Comparison of ENCODE assay signal across 19 mouse cellular contexts in genomic region chr11:78372610-78373009, GRCm38 (mm10). TPM values are rescaled to one million over a fixed set of nuclear protein-coding genes. Genes with fewer than 3 reads are reported as not detected.
DNase-seq lines count a peak whose midpoint lies in the region; ATAC-seq and TF ChIP-seq lines count a peak whose summit lies in the region.
"Had no signal": no experiment of that assay in that cellular context is flagged by ENCODE, and none has a peak within 500 bp of the region (broad histone marks: within the 10 kb centered on the region; RNA-seq: fewer than 3 reads in every experiment).

No protein-coding gene starts in this region.

- no peak overlapping the region for H3K4me3 ChIP-seq in gastrocnemius, adult 2 months
- H3K4me3 ChIP-seq in liver, adult 2 months (ENCODE audit: insufficient read depth, low read depth, low read length): no peak overlapping the region
- no peak overlapping the region for H3K4me3 ChIP-seq in liver, embryonic 11.5 days (ENCODE audit: low read depth, low read length)
- no peak overlapping the region for H3K4me3 ChIP-seq in limb, embryonic 10.5 days
- H3K4me3 ChIP-seq: intestine, embryonic 15.5 days; left cerebral cortex, adult 2 months; myocyte; stomach, embryonic 15.5 days had no signal

- no peak for ATAC-seq in liver, embryonic 11.5 days (replicated peaks; ENCODE audit: low FRiP score)
- ATAC-seq: forebrain, embryonic 14.5 days; intestine, embryonic 15.5 days had no signal

- H3K27ac ChIP-seq in gastrocnemius, adult 2 months: no peak overlapping the region
- no peak overlapping the region for H3K27ac ChIP-seq in liver, adult 2 months (replicated peaks; ENCODE audit: insufficient read depth, low read depth, low read length)
- H3K27ac ChIP-seq in liver, embryonic 11.5 days (ENCODE audit: low read depth, low read length): no peak overlapping the region
- peak overlapping the region; percentile 26; the same call in 1 of the 2 replicates for H3K27ac ChIP-seq in limb, embryonic 10.5 days
- H3K27ac ChIP-seq: intestine, embryonic 15.5 days; left cerebral cortex, adult 2 months; liver, embryonic 14.5 days; stomach, embryonic 15.5 days had no signal

- no peak for TF ChIP-seq CTCF in gastrocnemius, adult 2 months (IDR thresholded peaks at IDR 0.05)
- no peak for TF ChIP-seq CTCF in liver, adult 2 months (IDR thresholded peaks at IDR 0.05; ENCODE audit: low read depth, low read length)

- no peaks in the 10 kb centered on the region for H3K27me3 ChIP-seq in liver, adult 2 months (ENCODE audit: control insufficient read depth, insufficient read depth, low read length)
- no peaks in the 10 kb centered on the region for H3K27me3 ChIP-seq in liver, embryonic 11.5 days (replicated peaks; ENCODE audit: control insufficient read depth, insufficient read depth, low read length)
- no peaks in the 10 kb centered on the region for H3K27me3 ChIP-seq in limb, embryonic 10.5 days (ENCODE audit: low read depth, poor library complexity, severe bottlenecking)
- H3K27me3 ChIP-seq: intestine, embryonic 15.5 days; stomach, embryonic 15.5 days had no signal

- no peaks in the 10 kb centered on the region for H3K9me3 ChIP-seq in liver, embryonic 11.5 days (ENCODE audit: control insufficient read depth, low read length)
- no peaks in the 10 kb centered on the region for H3K9me3 ChIP-seq in limb, embryonic 10.5 days (replicated peaks)
- H3K9me3 ChIP-seq: G1E; intestine, embryonic 15.5 days; stomach, embryonic 15.5 days had no signal

- H3K79me2 ChIP-seq in liver, adult 2 months (ENCODE audit: control insufficient read depth, insufficient read depth, low read length): no peaks in the 10 kb centered on the region

- no peaks in the 10 kb centered on the region for H3K36me3 ChIP-seq in liver, adult 2 months (ENCODE audit: control insufficient read depth, insufficient read depth, low read length)
- no peaks in the 10 kb centered on the region for H3K36me3 ChIP-seq in liver, embryonic 11.5 days (ENCODE audit: control insufficient read depth, insufficient read depth, low read length)
- H3K36me3 ChIP-seq in limb, embryonic 10.5 days: no peaks in the 10 kb centered on the region
- H3K36me3 ChIP-seq: G1E; intestine, embryonic 15.5 days; stomach, embryonic 15.5 days had no signal

- 0 out of 2 replicates have a peak, but pooled peaks cover 3% of the 10 kb centered on the region for H3K4me1 ChIP-seq in liver, adult 2 months (ENCODE audit: control insufficient read depth, insufficient read depth, low read length)
- peaks cover 2% of the 10 kb centered on the region; the same call in 1 of the 2 replicates for H3K4me1 ChIP-seq in liver, embryonic 11.5 days (replicated peaks; ENCODE audit: control insufficient read depth, insufficient read depth, low read length)
- peaks cover 43% of the 10 kb centered on the region for H3K4me1 ChIP-seq in limb, embryonic 10.5 days

- H3K4me2 ChIP-seq in liver, embryonic 11.5 days: no peak overlapping the region
- H3K4me2 ChIP-seq: heart, embryonic 11.5 days; intestine, embryonic 15.5 days; stomach, embryonic 15.5 days had no signal

- DNase-seq in gastrocnemius, adult 2 months: peak; percentile 57
- no peak for DNase-seq in gastrocnemius, adult 18-20 months (ENCODE audit: low spot score)
- peak; percentile 66 for DNase-seq in liver, adult 2 months (ENCODE audit: extremely low read depth, low read depth, low spot score)
- no peak for DNase-seq in liver, embryonic 11.5 days (ENCODE audit: low spot score)
- peak; percentile 82 for DNase-seq in adrenal gland, postnatal 25 days
- DNase-seq in limb, embryonic 10.5 days (ENCODE audit: low spot score): no peak
- DNase-seq in urinary bladder, adult 18-20 months (ENCODE audit: low spot score in 2 of 2): no peak
- no peak for DNase-seq in frontal cortex, postnatal 10 days (ENCODE audit: low spot score in 2 of 2)
- DNase-seq: cerebellum, adult 2 months had no signal

- 22% methylated on average over 7 of the region's 7 CpGs for WGBS in liver, adult 2 months
- 62% methylated on average over 7 of the region's 7 CpGs for WGBS in liver, embryonic 11.5 days
- WGBS in limb, embryonic 10.5 days: 68% methylated on average over 7 of the region's 7 CpGs

- TF ChIP-seq POLR2A in liver, adult 2 months (IDR thresholded peaks at IDR 0.05; ENCODE audit: extremely low read depth, insufficient read depth, low read length): no peak

- intact Hi-C loops in gastrocnemius, adult 2 months (cut with DNase I): no loop called here

- H3K9ac ChIP-seq in liver, adult 2 months (ENCODE audit: low read depth, low read length): no peak overlapping the region
- no peak overlapping the region for H3K9ac ChIP-seq in liver, embryonic 11.5 days (ENCODE audit: low read depth, low read length)
- H3K9ac ChIP-seq: intestine, embryonic 15.5 days; liver, embryonic 14.5 days; stomach, embryonic 15.5 days had no signal

RNA-seq across cellular contexts. Expression of gene Foxn1, which starts 13.7 kb away (rescaled TPM):
- total RNA-seq in gastrocnemius, adult 2 months (2021): not detected
- total RNA-seq in gastrocnemius, adult 18-20 months (2021): not detected
- total RNA-seq in liver, adult 2 months (2014; rRNA removed): not detected in 2 replicates
- not detected in 2 replicates for polyA plus RNA-seq in liver, adult 2 months (2012; rRNA removed)
- polyA plus RNA-seq in liver, embryonic 11.5 days (2014; fragmentation: Nextera tagmentation; extraction: Ambion mirVana): not detected in 2 replicates
- total RNA-seq in adrenal gland, postnatal 25 days (2021): 0.36 and 0.86 TPM in 2 replicates
- polyA plus RNA-seq in limb, embryonic 10.5 days (2016; fragmentation: Nextera tagmentation; extraction: Ambion mirVana): 0.06 TPM in 1 of 2 replicates, not detected in the other
- total RNA-seq: left cerebral cortex, adult 2 months; megakaryocyte progenitor cell, adult 5-6 weeks had no signal
- polyA plus RNA-seq: cerebellum, adult 2 months; forebrain, embryonic 14.5 days; G1E; intestine, embryonic 15.5 days; liver, embryonic 14.5 days had no signal

RNA-seq across cellular contexts. Expression of gene Unc119, which starts 29.3 kb away (rescaled TPM):
- total RNA-seq in gastrocnemius, adult 2 months (2021): 1 to 10 TPM; 7.1 to 9.2 TPM
- 1 to 10 TPM; 8.3 TPM for total RNA-seq in gastrocnemius, adult 18-20 months (2021)
- total RNA-seq in liver, adult 2 months (2014; rRNA removed): 5.5 and 7.2 TPM in 2 replicates
- polyA plus RNA-seq in liver, adult 2 months (2012; rRNA removed): 7.7 and 12.7 TPM in 2 replicates
- 68.9 and 72.7 TPM in 2 replicates for polyA plus RNA-seq in liver, embryonic 11.5 days (2014; fragmentation: Nextera tagmentation; extraction: Ambion mirVana)
- 27.3 and 45.5 TPM in 2 replicates for total RNA-seq in adrenal gland, postnatal 25 days (2021)
- 77.9 and 83.0 TPM in 2 replicates for polyA plus RNA-seq in limb, embryonic 10.5 days (2016; fragmentation: Nextera tagmentation; extraction: Ambion mirVana)

RNA-seq across cellular contexts. Expression of gene Pigs, which starts 44.4 kb away (rescaled TPM):
- total RNA-seq in gastrocnemius, adult 2 months (2021): 10 to 100 TPM; 20.0 to 21.3 TPM
- 10 to 100 TPM; 18.2 to 19.2 TPM for total RNA-seq in gastrocnemius, adult 18-20 months (2021)
- 6.6 and 8.6 TPM in 2 replicates for total RNA-seq in liver, adult 2 months (2014; rRNA removed)
- polyA plus RNA-seq in liver, adult 2 months (2012; rRNA removed): 34.9 and 35.5 TPM in 2 replicates
- polyA plus RNA-seq in liver, embryonic 11.5 days (2014; fragmentation: Nextera tagmentation; extraction: Ambion mirVana): 63.6 and 68.2 TPM in 2 replicates
- total RNA-seq in adrenal gland, postnatal 25 days (2021): 57.0 and 63.2 TPM in 2 replicates
- polyA plus RNA-seq in limb, embryonic 10.5 days (2016; fragmentation: Nextera tagmentation; extraction: Ambion mirVana): 80.3 and 83.6 TPM in 2 replicates

RNA-seq across cellular contexts. Expression of gene Slc13a2, which starts 49.4 kb away (rescaled TPM):
- not detected for total RNA-seq in gastrocnemius, adult 2 months (2021)
- total RNA-seq in gastrocnemius, adult 18-20 months (2021): not detected
- total RNA-seq in liver, adult 2 months (2014; rRNA removed): 0.65 and 1.9 TPM in 2 replicates
- polyA plus RNA-seq in liver, adult 2 months (2012; rRNA removed): 4.7 and 5.6 TPM in 2 replicates
- polyA plus RNA-seq in liver, embryonic 11.5 days (2014; fragmentation: Nextera tagmentation; extraction: Ambion mirVana): not detected in 2 replicates
- not detected in 2 replicates for total RNA-seq in adrenal gland, postnatal 25 days (2021)
- polyA plus RNA-seq in limb, embryonic 10.5 days (2016; fragmentation: Nextera tagmentation; extraction: Ambion mirVana): not detected in 2 replicates
- total RNA-seq: G1E; left cerebral cortex, adult 2 months had no signal
- polyA plus RNA-seq: cerebellum, adult 2 months; embryonic facial prominence, embryonic 11.5 days; forebrain, embryonic 14.5 days; G1E; heart, embryonic 11.5 days had no signal

RNA-seq across cellular contexts. Expression of gene Aldoc, which starts 49.8 kb away (rescaled TPM):
- 1 to 10 TPM; 1.6 to 2.7 TPM for total RNA-seq in gastrocnemius, adult 2 months (2021)
- total RNA-seq in gastrocnemius, adult 18-20 months (2021): 1 to 10 TPM; 2.1 to 2.6 TPM
- total RNA-seq in liver, adult 2 months (2014; rRNA removed): 15.8 and 16.9 TPM in 2 replicates
- polyA plus RNA-seq in liver, adult 2 months (2012; rRNA removed): 8.8 and 19.1 TPM in 2 replicates
- 8.8 and 9.9 TPM in 2 replicates for polyA plus RNA-seq in liver, embryonic 11.5 days (2014; fragmentation: Nextera tagmentation; extraction: Ambion mirVana)
- 20.9 and 23.2 TPM in 2 replicates for total RNA-seq in adrenal gland, postnatal 25 days (2021)
- 2.0 and 4.3 TPM in 2 replicates for polyA plus RNA-seq in limb, embryonic 10.5 days (2016; fragmentation: Nextera tagmentation; extraction: Ambion mirVana)

Comparison
In these comparisons a context has a peak if more than half of its experiments do, and no peak if none do; other contexts are left out.
1. DNase-seq: peak in gastrocnemius, adult 2 months (single experiment), liver, adult 2 months (single experiment) and adrenal gland, postnatal 25 days (single experiment); none in gastrocnemius, adult 18-20 months (single experiment), liver, embryonic 11.5 days (single experiment), limb, embryonic 10.5 days (single experiment), urinary bladder, adult 18-20 months (0 of 2) and frontal cortex, postnatal 10 days (0 of 2).